Mouse (Mus musculus): ENCODE data around the gene Lpcat1. TPM values are rescaled to one million over a fixed set of nuclear protein-coding genes. Genes with fewer than 3 reads are reported as not detected.

Lpcat1 gene
- 54.4 and 63.1 TPM in 2 replicates for polyA plus RNA-seq (2012; rRNA removed)

DNA sequence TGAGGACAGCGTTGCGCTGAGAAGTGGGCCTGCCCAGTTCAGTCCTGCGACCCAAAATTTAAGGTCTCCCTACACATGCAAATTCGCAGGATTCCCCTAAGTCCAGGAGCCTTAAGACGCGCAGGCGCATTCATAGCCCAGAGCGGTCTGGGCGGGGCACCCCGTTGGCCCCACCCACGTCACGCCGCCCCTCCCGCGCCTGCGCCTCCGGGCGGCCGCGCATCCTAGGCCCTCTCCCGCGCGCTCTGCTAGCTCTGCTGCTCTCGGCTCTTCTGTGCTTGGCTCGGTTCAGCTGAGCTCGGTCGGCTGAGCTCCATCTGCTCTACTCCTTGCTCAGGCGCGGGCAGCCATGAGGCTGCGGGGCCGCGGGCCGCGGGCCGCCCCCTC, at the start of gene Lpcat1:
Lpcat1 (plus strand) TSS at position 164 of the 387 bp plus-strand sequence.

DNA sequence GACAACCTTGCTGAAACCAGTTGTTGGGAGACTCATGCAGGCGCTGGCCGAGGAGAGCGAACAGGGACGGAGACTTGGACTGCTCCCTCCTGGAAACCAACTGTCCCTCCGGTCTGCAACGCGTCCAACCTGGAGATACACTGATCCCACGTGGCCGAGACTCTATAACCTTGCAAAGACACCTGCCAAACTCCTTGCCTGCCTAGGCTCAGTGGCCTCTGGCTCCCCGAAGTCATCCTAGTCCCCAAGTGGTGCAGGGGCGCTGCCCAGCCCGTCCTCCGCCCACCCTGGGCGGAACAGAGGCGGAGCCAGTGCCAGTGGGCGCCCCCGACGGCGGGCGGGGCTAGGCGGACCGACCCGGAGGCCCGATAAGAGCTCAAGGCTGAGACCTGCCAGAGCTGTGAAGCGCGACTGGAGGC, 69.4 kb downstream of the Lpcat1 start, which contains the start of gene Slc6a3:
Slc6a3 (plus strand) TSS at position 345 of the 419 bp plus-strand sequence.

Other genes with a start within 250 kb of the Lpcat1 start
- not detected in 2 replicates for gene Irx4, start 206.7 kb upstream of the Lpcat1 start, polyA plus RNA-seq (2012; rRNA removed)
- 47.8 and 54.8 TPM in 2 replicates for gene Mrpl36, start 138.7 kb upstream of the Lpcat1 start, polyA plus RNA-seq (2012; rRNA removed)
- 173 and 175 TPM in 2 replicates for gene Ndufs6, start 138.7 kb upstream of the Lpcat1 start, polyA plus RNA-seq (2012; rRNA removed)
- 0.63 and 0.68 TPM in 2 replicates for gene Slc6a3, start 69.5 kb downstream of the Lpcat1 start, polyA plus RNA-seq (2012; rRNA removed)
- 50.3 and 58.2 TPM in 2 replicates for gene Clptm1l, start 136.8 kb downstream of the Lpcat1 start, polyA plus RNA-seq (2012; rRNA removed)
- 1.5 and 2.0 TPM in 2 replicates for gene Tert, start 159.7 kb downstream of the Lpcat1 start, polyA plus RNA-seq (2012; rRNA removed)
- gene Slc6a18, start 210.8 kb downstream of the Lpcat1 start, polyA plus RNA-seq (2012; rRNA removed): not detected in 2 replicates
- gene Slc6a19, start 237.7 kb downstream of the Lpcat1 start, polyA plus RNA-seq (2012; rRNA removed): 0.76 and 1.1 TPM in 2 replicates

Data from liver, embryonic 14 days (tissue).